Mouse (Mus musculus): ENCODE results near the gene Ntf3.

The Ntf3 gene

GRCm38 (mm10) chr6:126159279-126160066, 7.2 kb downstream of the Ntf3 start:
- no peak for DNase-seq (ENCODE audit: low spot score in 2 of 2)

GRCm38 (mm10) chr6:126155928-126156327, 10.8 kb downstream of the Ntf3 start:
- DNase-seq (ENCODE audit: low spot score in 2 of 2), result no peak

GRCm38 (mm10) chr6:126154372-126154982, 12.2 kb downstream of the Ntf3 start:
- no peak for DNase-seq (ENCODE audit: low spot score in 2 of 2)

GRCm38 (mm10) chr6:126153154-126153553, 13.6 kb downstream of the Ntf3 start:
- no peak for DNase-seq (ENCODE audit: low spot score in 2 of 2)

GRCm38 (mm10) chr6:126143659-126144058, 23.1 kb downstream of the Ntf3 start:
- DNase-seq (ENCODE audit: low spot score in 2 of 2), result no peak

- no peak for DNase-seq (ENCODE audit: low spot score in 2 of 2)
These were observed 24.0 kb downstream of the Ntf3 start for GRCm38 (mm10) chr6:126142741-126143140.

- no peak for DNase-seq (ENCODE audit: low spot score in 2 of 2)
These were observed 24.6 kb downstream of the Ntf3 start for GRCm38 (mm10) chr6:126142021-126142554.

- DNase-seq (ENCODE audit: low spot score in 2 of 2), result peak in 1 of 2 experiments; percentile 13
These were observed 25.2 kb downstream of the Ntf3 start for GRCm38 (mm10) chr6:126141472-126141871.

- no peak for DNase-seq (ENCODE audit: low spot score in 2 of 2)
These were observed 25.7 kb downstream of the Ntf3 start for GRCm38 (mm10) chr6:126140961-126141360.

GRCm38 (mm10) chr6:126140416-126140815, 26.3 kb downstream of the Ntf3 start:
- no peak for DNase-seq (ENCODE audit: low spot score in 2 of 2)

- DNase-seq (ENCODE audit: low spot score in 2 of 2), result no peak
These were observed 32.4 kb downstream of the Ntf3 start for GRCm38 (mm10) chr6:126134155-126134906.

GRCm38 (mm10) chr6:126128238-126128637, 38.5 kb downstream of the Ntf3 start:
- DNase-seq (ENCODE audit: low spot score in 2 of 2), result no peak

- DNase-seq (ENCODE audit: low spot score in 2 of 2), result no peak
These were observed 48.5 kb downstream of the Ntf3 start for GRCm38 (mm10) chr6:126118247-126118646.

- DNase-seq (ENCODE audit: low spot score in 2 of 2), result no peak
These were observed 49.5 kb downstream of the Ntf3 start for GRCm38 (mm10) chr6:126117191-126117590.

GRCm38 (mm10) chr6:126114934-126115633, 51.6 kb downstream of the Ntf3 start:
- DNase-seq (ENCODE audit: low spot score in 2 of 2), result no peak

- DNase-seq (ENCODE audit: low spot score in 2 of 2), result no peak
These were observed 55.5 kb downstream of the Ntf3 start for GRCm38 (mm10) chr6:126110892-126111835.

- no peak for DNase-seq (ENCODE audit: low spot score in 2 of 2)
These were observed 57.5 kb downstream of the Ntf3 start for GRCm38 (mm10) chr6:126109184-126109583.

- no peak for DNase-seq (ENCODE audit: low spot score in 2 of 2)
These were observed 57.9 kb downstream of the Ntf3 start for GRCm38 (mm10) chr6:126108771-126109170.

GRCm38 (mm10) chr6:126107398-126107797, 59.3 kb downstream of the Ntf3 start:
- DNase-seq (ENCODE audit: low spot score in 2 of 2), result no peak

- DNase-seq (ENCODE audit: low spot score in 2 of 2), result no peak
These were observed 59.9 kb downstream of the Ntf3 start for GRCm38 (mm10) chr6:126106798-126107173.
